Mouse (Mus musculus): Measurements from ENCODE around the gene Ide. TPM values are rescaled to one million over a fixed set of nuclear protein-coding genes. Genes with fewer than 3 reads are reported as not detected.
"Not testable (repeated sequence)": the region's sequence is repeated elsewhere in the genome, so short reads cannot be mapped to it uniquely, and the experiment has no call there.

The Ide gene
- total and polyA plus RNA-seq, 2 experiments = 21.8 to 35.3 TPM

GRCm38 (mm10) chr19:37237306-37237705 is 100.3 kb downstream of the Ide start:
- Histone ChIP-seq H3K27ac (replicated peaks; ENCODE audit: insufficient read depth, low read depth, low read length) (no peak overlapping the region), H3K4me3 (ENCODE audit: insufficient read depth, low read depth, low read length) (no peak overlapping the region), H3K36me3 (ENCODE audit: control insufficient read depth, insufficient read depth, low read length) (no peaks in the 10 kb centered on the region), H3K9ac (ENCODE audit: low read depth, low read length) (no peak overlapping the region), H3K27me3 (ENCODE audit: control insufficient read depth, insufficient read depth, low read length) (no peaks in the 10 kb centered on the region; the same call in 1 of the 2 replicates), H3K4me1 (ENCODE audit: control insufficient read depth, insufficient read depth, low read length) (peaks cover 8% of the 10 kb centered on the region; the same call in 1 of the 2 replicates), H3K79me2 (ENCODE audit: control insufficient read depth, insufficient read depth, low read length) (no peaks in the 10 kb centered on the region)
- DNase-seq (ENCODE audit: extremely low read depth, low read depth, low spot score) = no peak
- TF ChIP-seq CTCF (IDR thresholded peaks at IDR 0.05; ENCODE audit: low read depth, low read length) = no peak
- TF ChIP-seq POLR2A (IDR thresholded peaks at IDR 0.05; ENCODE audit: extremely low read depth, insufficient read depth, low read length) = no peak
- 69% methylated on average over 5 of the region's 5 CpGs for WGBS

GRCm38 (mm10) chr19:37235818-37236217 is 101.8 kb downstream of the Ide start:
- 63% methylated on average over 8 of the region's 8 CpGs for WGBS
- Histone ChIP-seq H3K27me3 (ENCODE audit: control insufficient read depth, insufficient read depth, low read length) (no peaks in the 10 kb centered on the region; the same call in 1 of the 2 replicates), H3K79me2 (ENCODE audit: control insufficient read depth, insufficient read depth, low read length) (no peaks in the 10 kb centered on the region), H3K36me3 (ENCODE audit: control insufficient read depth, insufficient read depth, low read length) (no peaks in the 10 kb centered on the region), H3K4me3 (ENCODE audit: insufficient read depth, low read depth, low read length) (no peak overlapping the region), H3K9ac (ENCODE audit: low read depth, low read length) (no peak overlapping the region), H3K4me1 (ENCODE audit: control insufficient read depth, insufficient read depth, low read length) (peaks cover 8% of the 10 kb centered on the region; the same call in 1 of the 2 replicates), H3K27ac (replicated peaks; ENCODE audit: insufficient read depth, low read depth, low read length) (no peak overlapping the region)
- no peak for DNase-seq (ENCODE audit: extremely low read depth, low read depth, low spot score)
- no peak for TF ChIP-seq POLR2A (IDR thresholded peaks at IDR 0.05; ENCODE audit: extremely low read depth, insufficient read depth, low read length)
- no peak for TF ChIP-seq CTCF (IDR thresholded peaks at IDR 0.05; ENCODE audit: low read depth, low read length)

- 8% methylated on average over 63 of the region's 63 CpGs for WGBS
- Histone ChIP-seq H3K27me3 (ENCODE audit: control insufficient read depth, insufficient read depth, low read length) (no peaks in the 10 kb centered on the region; the same call in 1 of the 2 replicates), H3K4me1 (ENCODE audit: control insufficient read depth, insufficient read depth, low read length) (peaks cover 8% of the 10 kb centered on the region; the same call in 1 of the 2 replicates), H3K79me2 (ENCODE audit: control insufficient read depth, insufficient read depth, low read length) (no peaks in the 10 kb centered on the region), H3K36me3 (ENCODE audit: control insufficient read depth, insufficient read depth, low read length) (no peaks in the 10 kb centered on the region), H3K4me3 (ENCODE audit: insufficient read depth, low read depth, low read length) (peak overlapping the region; percentile 19; the same call in 1 of the 2 replicates), H3K27ac (replicated peaks; ENCODE audit: insufficient read depth, low read depth, low read length) (no peak overlapping the region), H3K9ac (ENCODE audit: low read depth, low read length) (no peak overlapping the region)
- DNase-seq (ENCODE audit: extremely low read depth, low read depth, low spot score) = no peak
- TF ChIP-seq POLR2A (IDR thresholded peaks at IDR 0.05; ENCODE audit: extremely low read depth, insufficient read depth, low read length) = no peak
- 0 out of 2 replicates have a peak, but pooled peaks have one; percentile 7 for TF ChIP-seq CTCF (IDR thresholded peaks at IDR 0.05; ENCODE audit: low read depth, low read length)
Measured at GRCm38 (mm10) chr19:37233561-37234539, 103.8 kb downstream of the Ide start.

- H3K9ac ChIP-seq (ENCODE audit: low read depth, low read length); DNase-seq (ENCODE audit: extremely low read depth, low read depth, low spot score); H3K4me3 ChIP-seq (ENCODE audit: insufficient read depth, low read depth, low read length); H3K4me1 ChIP-seq (ENCODE audit: control insufficient read depth, insufficient read depth, low read length); H3K27me3 ChIP-seq (ENCODE audit: control insufficient read depth, insufficient read depth, low read length); H3K79me2 ChIP-seq (ENCODE audit: control insufficient read depth, insufficient read depth, low read length); H3K36me3 ChIP-seq (ENCODE audit: control insufficient read depth, insufficient read depth, low read length); H3K27ac ChIP-seq (replicated peaks; ENCODE audit: insufficient read depth, low read depth, low read length): not testable (repeated sequence)
- WGBS = 86% methylated on average over 9 of the region's 9 CpGs
Measured at GRCm38 (mm10) chr19:37232598-37232997, 105.1 kb downstream of the Ide start.

GRCm38 (mm10) chr19:37225197-37225862 is 112.3 kb downstream of the Ide start:
- Histone ChIP-seq H3K4me3 (ENCODE audit: insufficient read depth, low read depth, low read length) (no peak overlapping the region), H3K9ac (ENCODE audit: low read depth, low read length) (no peak overlapping the region), H3K27ac (replicated peaks; ENCODE audit: insufficient read depth, low read depth, low read length) (no peak overlapping the region), H3K4me1 (ENCODE audit: control insufficient read depth, insufficient read depth, low read length) (no peaks in the 10 kb centered on the region), H3K36me3 (ENCODE audit: control insufficient read depth, insufficient read depth, low read length) (peaks cover 23% of the 10 kb centered on the region), H3K27me3 (ENCODE audit: control insufficient read depth, insufficient read depth, low read length) (no peaks in the 10 kb centered on the region), H3K79me2 (ENCODE audit: control insufficient read depth, insufficient read depth, low read length) (no peaks in the 10 kb centered on the region)
- WGBS = 88% methylated on average over 6 of the region's 6 CpGs
- no peak for DNase-seq (ENCODE audit: extremely low read depth, low read depth, low spot score)
- TF ChIP-seq POLR2A (IDR thresholded peaks at IDR 0.05; ENCODE audit: extremely low read depth, insufficient read depth, low read length) (no peak), CTCF (IDR thresholded peaks at IDR 0.05; ENCODE audit: low read depth, low read length) (no peak)

Other genes starting within 250 kb of the Ide start
- 84.0 and 93.1 TPM in 2 replicates for gene March5, start 130.3 kb downstream of the Ide start, total RNA-seq (2014; rRNA removed)
- gene March5, start 130.3 kb downstream of the Ide start, polyA plus RNA-seq (2012; rRNA removed) = 33.8 and 38.5 TPM in 2 replicates
- gene Cpeb3, start 129.3 kb downstream of the Ide start, total RNA-seq (2014; rRNA removed) = 6.4 and 8.9 TPM in 2 replicates
- 4.3 TPM in 2 replicates for gene Cpeb3, start 129.3 kb downstream of the Ide start, polyA plus RNA-seq (2012; rRNA removed)
- 0.55 and 1.7 TPM in 2 replicates for gene Kif11, start 38.6 kb upstream of the Ide start, total RNA-seq (2014; rRNA removed)
- 0.11 and 0.19 TPM in 2 replicates for gene Kif11, start 38.6 kb upstream of the Ide start, polyA plus RNA-seq (2012; rRNA removed)
- gene Hhex, start 97.0 kb upstream of the Ide start, total RNA-seq (2014; rRNA removed) = 15.9 and 28.4 TPM in 2 replicates
- gene Hhex, start 97.0 kb upstream of the Ide start, polyA plus RNA-seq (2012; rRNA removed) = 73.0 and 107 TPM in 2 replicates
- gene Exoc6, start 212.6 kb upstream of the Ide start, total RNA-seq (2014; rRNA removed) = 18.0 and 21.8 TPM in 2 replicates
- 6.4 and 6.7 TPM in 2 replicates for gene Exoc6, start 212.6 kb upstream of the Ide start, polyA plus RNA-seq (2012; rRNA removed)